Mouse (Mus musculus): ENCODE results near the gene Mllt11.

Gene Mllt11

DNA sequence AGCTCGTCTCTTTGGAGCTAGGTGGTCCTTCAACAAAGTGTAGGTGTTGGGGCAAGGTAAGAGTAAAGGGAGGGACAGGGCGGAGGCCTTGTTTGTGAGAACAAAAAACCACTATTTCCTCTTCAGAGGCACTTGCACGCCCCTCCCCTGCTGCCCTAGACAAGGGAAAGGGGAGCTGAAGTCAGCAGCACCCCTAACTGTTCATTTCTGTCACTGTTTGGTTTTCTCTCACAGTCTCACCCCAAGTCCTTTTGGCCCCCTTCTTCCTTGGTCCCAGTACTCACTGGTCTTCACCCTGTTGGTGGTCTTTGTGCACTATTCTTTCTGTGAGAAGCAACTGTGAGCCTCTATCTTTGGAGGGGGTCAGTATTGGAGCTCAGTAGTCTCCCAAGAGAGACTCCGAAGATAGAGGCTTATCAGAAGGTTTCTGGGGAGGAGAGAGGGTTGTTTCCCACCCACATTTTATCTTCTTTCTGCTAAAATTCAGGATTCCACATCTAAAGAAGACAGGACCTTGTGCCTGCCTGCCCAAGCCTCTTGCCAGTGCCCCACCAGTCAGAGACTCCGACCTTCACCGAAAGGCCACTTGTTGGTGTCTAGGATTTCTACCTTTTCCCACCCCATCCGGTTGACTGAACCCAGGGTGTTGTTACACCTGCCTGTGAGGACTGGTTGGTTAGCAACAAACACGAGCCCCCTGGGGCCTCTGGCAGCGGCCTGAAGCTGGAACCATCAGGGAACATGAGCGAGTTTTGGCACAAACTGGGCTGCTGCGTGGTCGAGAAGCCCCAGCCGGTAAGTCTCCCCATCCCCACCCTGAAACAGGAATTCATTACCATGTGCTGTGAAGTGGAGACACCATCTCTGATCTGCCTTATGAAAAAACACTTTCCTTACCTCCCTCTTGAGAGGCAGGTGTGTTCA lies at the start of gene Mllt11:
Gene Mllt11 (minus strand): TSS at position 874 of the 924 bp plus-strand sequence.
- WGBS = 55% methylated on average over 13 of the region's 13 CpGs

DNA sequence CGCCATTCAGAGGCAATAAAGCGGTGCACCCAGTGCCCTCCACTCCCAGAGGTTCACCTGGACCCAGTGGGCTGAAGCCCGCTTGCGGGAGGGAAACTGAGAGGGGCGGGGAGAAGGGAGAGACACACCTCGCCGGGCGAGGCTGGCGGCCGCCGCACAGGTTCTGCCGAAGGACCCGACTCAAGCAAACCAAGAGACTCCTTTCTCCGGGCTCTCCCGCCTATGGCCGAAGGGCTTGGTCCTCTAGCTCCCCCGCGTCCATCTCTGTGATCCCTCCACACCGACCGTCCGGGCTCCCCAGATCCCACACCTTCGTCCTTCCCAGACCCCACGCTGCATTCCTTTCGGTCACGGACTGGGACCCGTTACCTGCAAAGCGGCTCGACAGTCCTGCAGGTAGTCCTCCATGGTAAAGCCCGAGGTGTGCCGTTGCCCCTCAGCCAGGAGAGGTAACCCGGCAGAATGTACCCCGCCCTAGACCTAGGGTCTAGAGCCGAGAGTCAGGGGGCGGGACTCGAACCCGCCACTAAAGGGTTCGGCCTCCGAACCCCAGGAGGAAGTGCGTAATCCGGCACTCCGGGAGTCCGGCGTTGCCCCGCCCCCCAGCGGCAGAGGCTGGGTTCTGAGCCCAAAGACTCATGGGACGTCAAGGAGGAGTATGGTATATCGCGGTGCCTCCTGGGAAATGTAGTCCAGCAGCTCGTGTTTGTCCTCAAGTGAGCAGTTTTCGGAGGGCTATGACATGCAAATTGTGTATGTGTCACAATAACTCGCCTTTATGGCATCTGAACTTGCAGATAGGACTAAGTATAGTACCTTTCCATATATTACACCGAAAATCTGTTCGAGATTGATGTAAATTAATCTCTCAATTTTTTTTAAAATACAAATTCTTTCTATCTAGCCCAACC lies 49.5 kb upstream of the Mllt11 start, which contains the start of the genes Mindy1 and Prune1:
Gene Mindy1 (plus strand): TSS at position 130 of the 911 bp plus-strand sequence.
Gene Prune1 (minus strand): TSS at position 861 of the 911 bp plus-strand sequence.
- WGBS = under 1% methylated on average over 53 of the region's 53 CpGs

GRCm38 (mm10) chr3:95280747-95281146 lies 48.8 kb upstream of the Mllt11 start:
- 14% methylated on average over 8 of the region's 8 CpGs for WGBS

DNA sequence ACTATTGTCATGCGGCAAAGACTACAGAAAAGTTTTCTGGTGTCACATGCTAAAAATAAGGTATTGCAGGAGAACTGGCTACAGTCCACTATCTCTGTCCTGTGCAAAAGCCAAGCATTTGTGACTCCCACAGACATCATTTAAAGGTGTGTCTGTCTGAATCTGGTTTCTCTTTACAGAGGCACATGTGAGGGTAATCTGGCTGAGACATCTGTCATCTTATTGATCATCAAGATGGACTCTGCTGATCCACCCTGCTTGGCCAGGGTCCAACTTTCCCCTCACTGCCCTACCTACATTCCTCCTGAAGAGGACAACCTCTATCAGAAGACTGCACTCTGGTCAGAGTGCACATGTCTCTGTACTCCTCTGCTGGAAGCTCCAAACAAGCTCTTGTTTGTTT lies 45.2 kb upstream of the Mllt11 start:
- 26% methylated on average over 1 of the region's 1 CpGs for WGBS

DNA sequence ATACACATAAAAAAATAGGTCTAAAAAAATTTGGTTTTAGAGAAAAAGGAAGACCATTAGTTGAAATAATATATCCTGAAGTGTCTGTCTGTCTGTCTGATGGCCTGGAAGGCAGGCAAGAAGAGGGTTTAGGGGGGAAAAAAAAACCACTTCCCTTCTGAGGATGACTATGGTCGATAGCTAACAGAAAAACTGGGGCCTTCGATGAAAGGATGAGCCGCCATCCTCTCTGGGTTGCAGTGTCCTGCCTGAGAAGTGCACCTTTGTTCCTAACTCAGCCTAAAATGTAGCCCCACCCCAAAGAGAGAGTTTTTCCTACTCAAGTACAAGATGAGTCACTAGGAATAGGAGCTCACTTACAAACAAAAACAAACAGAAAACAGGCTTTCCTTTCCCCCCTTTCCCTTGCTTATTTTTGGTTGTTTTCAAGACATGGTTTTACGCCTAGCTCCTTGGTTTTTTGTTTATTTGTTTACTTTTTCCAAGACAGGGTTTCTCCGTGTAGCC lies 44.5 kb upstream of the Mllt11 start:
- 72% methylated on average over 5 of the region's 5 CpGs for WGBS

- WGBS = 60% methylated on average over 6 of the region's 6 CpGs
Measured at GRCm38 (mm10) chr3:95275161-95275560, 43.2 kb upstream of the Mllt11 start.

DNA sequence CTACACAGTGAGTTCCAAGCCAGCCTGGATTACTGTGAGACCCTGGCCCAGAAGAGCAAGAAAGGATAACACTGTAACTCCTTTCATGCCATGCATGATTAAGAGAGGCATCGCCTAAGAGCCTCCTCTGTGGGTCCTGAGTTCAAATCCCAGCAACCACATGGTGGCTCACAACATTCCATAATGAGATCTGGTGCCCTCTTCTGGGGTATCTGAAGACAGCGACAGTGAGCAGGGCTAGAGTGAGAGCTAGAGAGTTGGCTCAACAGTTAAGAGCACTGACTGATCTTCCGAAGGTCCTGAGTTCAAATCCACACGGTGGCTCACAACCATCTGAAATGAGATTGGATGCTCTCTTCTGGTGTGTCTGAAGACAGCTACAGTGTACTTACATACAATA lies 42.5 kb upstream of the Mllt11 start:
- 97% methylated on average over 4 of the region's 4 CpGs for WGBS

DNA sequence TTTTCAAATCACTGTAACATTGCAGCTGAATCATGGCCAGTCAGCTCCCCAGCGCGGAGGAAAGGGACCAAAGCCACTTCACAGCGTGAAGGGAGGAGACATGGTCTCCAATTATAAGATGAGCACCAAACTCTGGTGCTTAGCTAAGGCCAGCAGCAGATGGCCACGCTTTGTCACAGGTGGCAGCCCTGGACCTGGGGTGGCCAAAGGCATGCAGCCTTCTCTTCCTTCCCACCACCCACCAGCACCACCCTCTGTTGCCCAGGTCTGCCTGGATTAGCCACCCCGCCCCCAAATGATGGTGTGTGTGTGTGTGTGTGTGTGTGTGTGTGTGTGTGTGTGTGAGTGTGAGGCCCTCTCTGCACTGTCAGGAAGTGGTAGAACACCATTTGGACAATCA lies 41.5 kb upstream of the Mllt11 start:
- WGBS = 86% methylated on average over 5 of the region's 5 CpGs

DNA sequence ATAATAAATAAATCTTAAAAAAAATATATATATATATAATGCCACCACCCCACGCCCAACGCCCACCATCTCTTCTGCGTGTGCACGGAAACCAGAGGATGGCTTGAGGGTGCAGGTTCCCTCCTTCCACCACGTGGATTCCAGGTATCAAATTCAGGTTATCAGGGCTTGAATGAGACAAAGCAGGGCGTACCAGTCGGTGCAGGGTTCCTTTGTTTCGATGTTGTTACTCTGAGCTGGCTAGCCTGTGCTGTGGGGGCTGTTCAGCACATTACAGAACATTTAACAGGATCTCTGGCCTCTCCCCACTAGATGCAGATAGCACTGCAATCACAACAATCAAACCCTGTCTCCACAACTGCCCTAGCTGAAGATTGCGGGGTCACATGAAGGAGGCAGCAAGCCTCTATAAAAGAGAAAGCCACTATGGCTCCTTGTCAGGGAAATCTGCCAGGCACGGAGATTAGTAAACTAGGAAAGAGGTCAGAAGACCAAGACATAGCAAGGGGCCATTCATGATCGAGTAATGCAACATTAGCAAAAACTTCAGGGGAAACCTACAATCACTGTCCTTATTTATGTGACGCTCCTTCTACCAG lies 38.9 kb upstream of the Mllt11 start:
- WGBS = 73% methylated on average over 12 of the region's 12 CpGs

- 50% methylated on average over 5 of the region's 5 CpGs for WGBS
Measured at GRCm38 (mm10) chr3:95269789-95270188, 37.8 kb upstream of the Mllt11 start.

GRCm38 (mm10) chr3:95266052-95266451 lies 34.1 kb upstream of the Mllt11 start:
- 95% methylated on average over 3 of the region's 3 CpGs for WGBS

DNA sequence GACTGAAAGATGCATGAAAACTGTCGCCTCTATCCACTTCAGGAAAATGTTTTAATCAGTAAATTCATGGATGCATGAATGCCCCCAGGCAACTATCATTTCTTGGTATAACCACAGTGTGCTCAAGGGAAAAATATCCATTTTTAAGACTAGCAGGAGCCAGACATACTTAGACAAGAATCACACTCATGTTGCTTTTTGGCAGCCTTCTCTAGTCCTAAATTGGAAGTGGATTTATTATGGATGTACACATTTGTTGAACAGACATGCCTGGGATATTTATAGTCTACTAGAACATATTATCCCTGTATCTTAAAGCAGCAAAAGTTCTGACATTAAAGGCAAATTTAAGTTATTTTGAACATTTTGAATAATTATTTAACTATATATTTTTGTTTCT lies 32.8 kb upstream of the Mllt11 start:
- WGBS = 26% methylated on average over 1 of the region's 1 CpGs

- 54% methylated on average over 11 of the region's 11 CpGs for WGBS
Measured at GRCm38 (mm10) chr3:95263089-95263739, 31.2 kb upstream of the Mllt11 start.

DNA sequence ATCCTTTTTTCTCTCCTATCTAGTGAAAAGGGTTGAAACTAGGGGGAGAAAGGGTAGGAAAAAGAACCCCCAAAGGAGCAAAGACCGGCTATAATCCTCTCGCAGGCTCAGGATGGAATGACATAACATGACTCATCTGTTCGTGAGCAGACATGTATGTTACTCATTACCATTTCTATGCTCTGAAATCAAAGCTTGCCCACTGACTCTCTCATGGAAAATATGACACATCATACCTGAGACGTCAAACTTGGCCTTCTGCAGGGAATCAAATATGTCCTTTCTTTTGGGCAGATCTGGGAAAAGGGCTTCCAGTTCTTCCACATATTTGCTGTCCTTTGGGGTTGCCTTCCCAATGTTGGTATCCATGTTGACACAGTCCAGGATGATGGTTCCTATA lies 30.0 kb upstream of the Mllt11 start:
- 73% methylated on average over 4 of the region's 4 CpGs for WGBS

GRCm38 (mm10) chr3:95256931-95257330 lies 25.0 kb upstream of the Mllt11 start:
- WGBS = 91% methylated on average over 5 of the region's 5 CpGs

- 68% methylated on average over 7 of the region's 7 CpGs for WGBS
Measured at GRCm38 (mm10) chr3:95250783-95251424, 18.9 kb upstream of the Mllt11 start, which contains the start of gene Bnipl. Gene Bnipl, minus strand, starts transcription at chr3:95251193.

GRCm38 (mm10) chr3:95250361-95250760 lies 18.4 kb upstream of the Mllt11 start:
- 90% methylated on average over 5 of the region's 5 CpGs for WGBS

- 88% methylated on average over 1 of the region's 1 CpGs for WGBS
Measured at GRCm38 (mm10) chr3:95247660-95248336, 15.8 kb upstream of the Mllt11 start.

GRCm38 (mm10) chr3:95246465-95247231 lies 14.7 kb upstream of the Mllt11 start:
- WGBS = 39% methylated on average over 5 of the region's 5 CpGs
